In genomic region chr7:126275711-126276110, GRCm38 (mm10) we compare ENCODE assay signal across 10 mouse cellular contexts. TPM values are rescaled to one million over a fixed set of nuclear protein-coding genes. Genes with fewer than 3 reads are reported as not detected.
DNase-seq lines count a peak whose midpoint lies in the region; ATAC-seq and TF ChIP-seq lines count a peak whose summit lies in the region.
"Had no signal": no experiment of that assay in that cellular context is flagged by ENCODE, and none has a peak within 500 bp of the region (broad histone marks: within the 10 kb centered on the region; RNA-seq: fewer than 3 reads in every experiment).

No protein-coding gene starts in this region.

- TF ChIP-seq CTCF in E14TG2a.4 (conservative IDR thresholded peaks at IDR 0.05; ENCODE audit: low read length), result no peak

- H3K27ac ChIP-seq in forebrain, embryonic 16.5 days (ENCODE audit: low read length), result no peak overlapping the region
- no peak overlapping the region for H3K27ac ChIP-seq in limb, embryonic 12.5 days
- H3K27ac ChIP-seq: heart, embryonic 15.5 days had no signal

- peaks cover 67% of the 10 kb centered on the region for H3K36me3 ChIP-seq in E14TG2a.4 (ENCODE audit: insufficient read depth, low read length)
- no peaks in the 10 kb centered on the region for H3K36me3 ChIP-seq in forebrain, embryonic 16.5 days (ENCODE audit: control insufficient read depth, insufficient read depth)
- peaks cover 63% of the 10 kb centered on the region for H3K36me3 ChIP-seq in limb, embryonic 12.5 days
- H3K36me3 ChIP-seq: heart, embryonic 15.5 days had no signal

- H3K4me2 ChIP-seq in forebrain, embryonic 16.5 days (ENCODE audit: low read length), result peak overlapping the region; percentile 98
- H3K4me2 ChIP-seq in limb, embryonic 12.5 days, result peak overlapping the region; percentile 89
- H3K4me2 ChIP-seq: heart, embryonic 15.5 days had no signal

- WGBS in forebrain, embryonic 16.5 days, result 66% methylated on average over 5 of the region's 5 CpGs
- 90% methylated on average over 5 of the region's 5 CpGs for WGBS in limb, embryonic 12.5 days

- H3K27me3 ChIP-seq in E14TG2a.4 (ENCODE audit: insufficient read depth, low read length), result peaks cover 5% of the 10 kb centered on the region; the same call in 1 of the 2 replicates
- no peaks in the 10 kb centered on the region for H3K27me3 ChIP-seq in forebrain, embryonic 16.5 days (replicated peaks; ENCODE audit: control insufficient read depth, insufficient read depth, low read length)
- H3K27me3 ChIP-seq in limb, embryonic 12.5 days, result no peaks in the 10 kb centered on the region
- H3K27me3 ChIP-seq: heart, embryonic 15.5 days had no signal

- H3K9ac ChIP-seq in forebrain, embryonic 16.5 days (replicated peaks; ENCODE audit: low read depth, low read length), result peak overlapping the region; percentile 100
- H3K9ac ChIP-seq in limb, embryonic 12.5 days (replicated peaks), result 0 out of 2 replicates have a peak overlapping the region, but pooled peaks have one; percentile 98
- H3K9ac ChIP-seq: heart, embryonic 15.5 days had no signal

- intact Hi-C loops in left cerebral cortex, postnatal 14 days (cut with DNase I), result no loop called here

- H3K4me3 ChIP-seq in E14TG2a.4 (replicated peaks; ENCODE audit: low read length), result peak overlapping the region; percentile 99; the same call in 1 of the 2 replicates
- H3K4me3 ChIP-seq in forebrain, embryonic 16.5 days (replicated peaks; ENCODE audit: low read length), result peak overlapping the region; percentile 67
- H3K4me3 ChIP-seq in limb, embryonic 12.5 days (replicated peaks), result peak overlapping the region; percentile 98
- H3K4me3 ChIP-seq: heart, embryonic 15.5 days; megakaryocyte, embryonic 14.5 days had no signal

- ATAC-seq in forebrain, embryonic 16.5 days, result no peak
- ATAC-seq in limb, embryonic 12.5 days (ENCODE audit: insufficient number of reproducible peaks, insufficient read depth, low FRiP score, low TSS enrichment, low read depth), result no peak

- peak; percentile 83 for DNase-seq in adrenal gland, adult 8-10 months
- DNase-seq in gastrocnemius, adult 18-20 months (ENCODE audit: low spot score), result no peak
- DNase-seq in left cerebral cortex, adult 8-10 months (ENCODE audit: low spot score in 2 of 2), result no peak
- no peak for DNase-seq in embryo, embryonic 11 days
- DNase-seq in left cerebral cortex, postnatal 14 days (ENCODE audit: low spot score in 2 of 2), result no peak

- no peaks in the 10 kb centered on the region for H3K9me3 ChIP-seq in E14TG2a.4 (ENCODE audit: low read length)
- H3K9me3 ChIP-seq in forebrain, embryonic 16.5 days (ENCODE audit: control insufficient read depth, low read length), result no peaks in the 10 kb centered on the region
- no peaks in the 10 kb centered on the region for H3K9me3 ChIP-seq in limb, embryonic 12.5 days
- H3K9me3 ChIP-seq: heart, embryonic 15.5 days had no signal

- peaks cover 90% of the 10 kb centered on the region for H3K4me1 ChIP-seq in E14TG2a.4 (replicated peaks; ENCODE audit: low read depth, low read length)
- peaks cover 69% of the 10 kb centered on the region for H3K4me1 ChIP-seq in forebrain, embryonic 16.5 days (replicated peaks; ENCODE audit: control insufficient read depth, insufficient read depth, low read length)
- H3K4me1 ChIP-seq in limb, embryonic 12.5 days (replicated peaks), result peaks cover 62% of the 10 kb centered on the region

RNA-seq across cellular contexts. Expression of gene Sbk1, which starts 3.3 kb away (rescaled TPM):
- 100 to 1,000 TPM in 2 of 4 experiments, 10 to 100 TPM in 2; 32.4 to 142 (median 75.6) TPM for total RNA-seq in adrenal gland, adult 8-10 months (2022)
- polyA plus RNA-seq in forebrain, embryonic 16.5 days (2015; fragmentation: Nextera tagmentation; extraction: Ambion mirVana), result 295 and 323 TPM in 2 replicates
- polyA plus RNA-seq in limb, embryonic 12.5 days (2016; fragmentation: Nextera tagmentation; extraction: Ambion mirVana), result 120 TPM in 2 replicates
- 10 to 100 TPM; 18.7 to 18.8 TPM for total RNA-seq in gastrocnemius, adult 18-20 months (2021)
- total RNA-seq in left cerebral cortex, adult 8-10 months (2022), result 10 to 100 TPM; 50.0 to 62.1 (median 56.5) TPM
- total RNA-seq in left cerebral cortex, postnatal 14 days (2021), result 10 to 100 TPM; 94.8 to 95.4 TPM
